Mouse (Mus musculus) skeletal muscle tissue, adult 2 months (tissue): ENCODE measurements around the gene Igsf3.

Experiments
- DNase-seq: peaks from one replicate; pipeline ENCODE4 v3.0.0-alpha.2; 2012; ENCODE audit warnings: low read depth, low spot score

Igsf3 gene

DNA sequence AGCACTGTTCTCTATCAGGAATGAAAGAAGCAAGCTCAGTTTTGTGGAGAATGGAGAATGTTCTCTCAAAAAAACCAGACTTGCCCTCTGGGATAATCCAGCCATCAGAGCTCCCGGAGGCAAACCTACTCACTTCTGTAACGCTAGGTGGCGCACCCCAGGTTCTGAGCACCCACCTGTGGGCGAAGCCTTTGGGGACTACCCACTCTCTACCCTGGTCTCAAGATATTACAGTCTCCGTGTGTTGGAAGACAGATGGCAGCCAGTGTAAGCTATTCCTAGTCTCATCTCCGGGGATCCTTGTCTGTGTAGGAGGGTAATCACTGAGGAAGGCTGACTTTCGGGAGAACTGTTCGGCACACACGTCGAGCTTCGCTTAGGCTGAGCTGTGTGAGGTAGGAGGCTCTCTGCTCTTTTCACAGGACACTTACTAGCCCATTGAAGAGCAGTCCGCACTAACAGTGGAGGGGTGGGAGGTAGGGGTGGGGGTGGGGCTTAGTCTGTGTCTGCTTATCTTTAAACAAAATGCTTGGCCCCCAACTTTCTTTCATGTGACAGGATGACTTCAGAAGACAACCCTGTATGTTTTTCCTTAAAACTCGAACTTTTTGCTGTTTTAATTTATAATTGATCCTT is 4.4 kb upstream of the Igsf3 start:
- DNase-seq, result no peak

DNA sequence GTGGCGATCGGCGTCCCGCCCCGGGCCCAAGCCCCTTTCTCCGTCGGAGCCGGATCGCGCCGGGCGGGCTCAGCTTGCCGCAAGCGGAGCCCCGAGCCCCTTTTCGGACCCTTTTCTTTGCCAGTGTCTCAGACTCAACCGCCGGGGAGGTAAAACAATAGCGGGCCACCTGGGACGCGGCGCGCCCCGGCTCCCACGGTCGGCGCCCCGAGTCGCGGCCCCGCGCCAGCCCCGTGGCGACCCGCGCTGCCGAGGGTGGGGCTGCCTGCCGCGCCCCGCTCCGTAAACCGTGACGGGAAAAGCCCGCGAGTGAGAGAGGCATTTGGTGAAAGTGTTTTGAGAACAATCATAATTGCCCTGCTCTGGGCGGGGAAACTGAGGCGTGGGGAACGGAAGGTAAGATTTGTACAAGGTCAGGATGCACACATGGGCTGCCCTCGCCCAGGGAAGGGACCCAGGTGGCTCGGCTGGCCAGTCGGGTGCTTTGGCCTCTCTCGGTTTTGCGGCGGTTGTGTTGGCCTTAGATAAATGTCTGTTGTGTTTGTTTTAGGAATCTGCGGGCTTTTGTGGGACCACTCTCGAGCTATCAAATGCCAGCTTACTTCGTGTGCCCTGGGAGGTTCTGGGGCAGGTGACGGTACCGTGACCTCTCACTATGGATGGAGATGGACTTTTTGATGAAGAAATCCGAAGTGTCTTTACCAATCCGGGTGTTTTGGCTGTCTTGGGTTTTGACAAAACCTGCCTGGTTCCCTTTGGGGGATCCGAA is 557 bp downstream of the Igsf3 start:
- no peak for DNase-seq

DNA sequence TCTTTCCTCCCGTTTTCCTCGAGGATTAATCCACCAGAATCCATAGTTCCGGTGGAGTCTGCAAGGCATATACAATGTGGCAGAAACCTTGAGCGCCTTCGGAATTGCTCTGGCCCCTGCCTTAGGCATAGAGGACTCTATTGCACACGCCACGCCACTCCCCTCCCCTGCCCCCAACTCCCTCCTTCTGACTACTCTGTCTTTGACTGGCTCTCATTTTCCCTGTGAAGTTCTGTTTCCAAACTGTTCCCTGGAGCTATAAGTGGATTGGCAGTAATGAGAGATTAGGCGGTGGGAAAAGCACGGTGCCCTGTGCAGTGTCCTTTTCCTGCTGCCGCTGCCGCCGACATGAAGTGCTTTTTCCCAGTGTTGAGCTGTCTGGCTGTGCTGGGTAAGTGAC is 1.2 kb downstream of the Igsf3 start:
- DNase-seq, result no peak

- DNase-seq, result no peak
Measured at GRCm38 (mm10) chr3:101379789-101380188, 2.9 kb downstream of the Igsf3 start.

- no peak for DNase-seq
Measured at GRCm38 (mm10) chr3:101381691-101382090, 4.8 kb downstream of the Igsf3 start.

- no peak for DNase-seq
Measured at GRCm38 (mm10) chr3:101382751-101383150, 5.9 kb downstream of the Igsf3 start.

DNA sequence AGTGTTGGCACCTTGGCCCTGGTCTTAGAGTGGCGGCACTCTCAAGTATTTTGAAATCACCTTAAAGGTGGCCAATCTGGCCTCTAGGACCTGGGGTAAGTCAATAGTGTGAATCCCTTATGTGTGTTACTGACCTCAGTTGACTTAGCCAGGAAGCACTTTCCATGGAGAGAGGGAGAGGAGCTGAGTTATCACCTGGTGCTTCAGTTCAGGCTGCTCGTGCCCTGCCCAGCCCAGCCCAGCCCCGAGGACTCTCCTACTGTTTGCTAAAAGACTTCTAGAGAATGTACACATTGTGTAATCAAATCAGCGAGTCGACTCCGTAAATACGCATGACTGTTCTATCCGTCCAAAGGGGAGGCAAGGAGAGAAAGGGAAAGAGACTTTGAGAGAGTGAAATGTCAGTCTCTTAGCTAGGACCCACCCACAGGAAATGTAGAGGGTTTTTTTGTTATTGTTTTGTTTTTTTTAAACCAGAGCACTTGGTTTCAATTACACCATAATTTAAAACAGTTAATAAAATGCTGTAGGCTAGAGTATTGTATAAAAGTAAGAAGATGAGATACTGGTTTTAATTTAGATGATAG is 9.6 kb downstream of the Igsf3 start:
- no peak for DNase-seq

DNA sequence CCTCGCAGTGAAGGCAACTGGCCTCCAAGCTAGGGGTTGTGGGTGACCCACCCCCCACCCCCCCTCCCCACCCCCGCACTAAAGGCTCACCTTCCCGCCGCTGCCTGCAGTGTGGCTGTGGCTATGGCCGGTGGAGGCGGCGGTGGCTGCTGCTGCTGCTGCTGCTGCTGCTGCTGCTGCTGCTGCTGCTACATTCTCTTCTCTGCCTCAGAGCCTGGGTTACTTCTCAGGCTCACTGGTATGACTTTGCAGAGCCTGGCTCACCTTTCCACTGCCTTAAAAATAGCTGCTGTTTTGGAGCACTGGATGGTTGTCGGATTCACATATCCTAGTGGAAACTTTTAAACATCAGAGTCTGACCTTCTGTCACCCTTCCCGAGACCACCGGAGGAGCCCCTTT is 11.0 kb downstream of the Igsf3 start:
- DNase-seq, result peak; percentile 51

DNA sequence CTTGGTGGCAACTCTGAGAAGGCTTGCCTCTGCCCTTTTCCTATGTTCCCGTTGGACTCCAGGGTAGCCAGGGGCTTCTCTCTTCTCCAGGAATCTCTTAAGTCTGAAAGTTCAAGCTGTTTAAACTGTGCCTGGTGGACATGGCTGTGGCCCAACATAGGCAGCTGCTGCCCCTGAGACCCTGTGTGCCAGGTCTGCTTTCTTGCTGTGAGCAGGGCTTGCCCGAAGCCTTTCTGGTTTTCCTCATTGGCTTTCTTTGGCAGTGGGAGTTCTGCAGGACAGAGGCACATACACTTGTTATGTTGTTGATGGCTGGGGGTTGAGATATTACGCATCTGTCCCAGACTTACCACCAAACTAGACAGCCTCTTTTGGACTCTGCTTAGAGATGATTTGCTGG is 12.7 kb downstream of the Igsf3 start:
- DNase-seq, result no peak

- no peak for DNase-seq
Measured at GRCm38 (mm10) chr3:101390472-101390871, 13.6 kb downstream of the Igsf3 start.

GRCm38 (mm10) chr3:101391991-101392390 is 15.1 kb downstream of the Igsf3 start:
- no peak for DNase-seq

- peak; percentile 54 for DNase-seq
Measured at GRCm38 (mm10) chr3:101393103-101393644, 16.3 kb downstream of the Igsf3 start.

- peak; percentile 84 for DNase-seq
Measured at GRCm38 (mm10) chr3:101393659-101394539, 17.0 kb downstream of the Igsf3 start.

- no peak for DNase-seq
Measured at GRCm38 (mm10) chr3:101395341-101395740, 18.5 kb downstream of the Igsf3 start.

GRCm38 (mm10) chr3:101396061-101396460 is 19.2 kb downstream of the Igsf3 start:
- no peak for DNase-seq

GRCm38 (mm10) chr3:101396726-101397263 is 19.9 kb downstream of the Igsf3 start:
- no peak for DNase-seq

DNA sequence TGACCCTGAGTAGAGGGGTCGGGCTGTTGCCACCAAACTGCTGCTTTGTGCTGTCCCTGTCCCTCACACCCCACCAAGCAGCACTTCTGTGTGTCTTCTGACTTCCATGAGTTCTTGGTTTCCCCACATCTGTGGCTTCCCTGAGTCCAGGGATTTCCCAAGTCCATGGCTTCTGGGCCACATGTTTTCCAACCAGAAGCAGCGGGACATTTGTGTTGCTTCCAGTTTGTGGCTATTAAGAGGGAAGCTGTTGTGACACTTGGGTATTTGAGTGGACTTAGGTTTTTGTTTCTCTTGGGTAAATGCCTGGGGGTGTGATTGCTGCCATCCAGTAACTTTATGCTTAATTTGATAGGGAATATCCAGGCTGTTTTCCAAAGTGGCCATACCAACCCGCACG is 20.5 kb downstream of the Igsf3 start:
- DNase-seq, result no peak

GRCm38 (mm10) chr3:101398071-101398786 is 21.3 kb downstream of the Igsf3 start:
- DNase-seq, result peak; percentile 52

DNA sequence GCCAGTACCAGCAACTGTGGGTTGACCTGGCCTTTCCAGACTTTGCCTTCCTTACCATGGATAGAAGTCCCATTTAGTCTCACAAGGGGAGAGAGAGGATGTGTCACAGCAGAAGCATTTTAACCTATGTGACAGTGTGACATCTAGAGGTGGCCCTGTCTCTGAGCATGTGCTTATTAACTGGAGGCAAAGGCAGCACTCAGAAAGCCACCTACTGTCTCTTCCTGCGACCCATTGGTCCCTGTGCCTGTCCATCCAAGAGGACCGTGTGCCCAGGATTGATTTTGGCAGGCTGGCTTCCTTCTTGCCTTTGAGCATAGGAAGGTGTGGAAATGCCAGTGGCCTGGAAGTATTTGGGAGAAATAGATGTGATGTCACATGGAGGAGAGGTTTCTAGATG is 22.0 kb downstream of the Igsf3 start:
- DNase-seq, result no peak

DNA sequence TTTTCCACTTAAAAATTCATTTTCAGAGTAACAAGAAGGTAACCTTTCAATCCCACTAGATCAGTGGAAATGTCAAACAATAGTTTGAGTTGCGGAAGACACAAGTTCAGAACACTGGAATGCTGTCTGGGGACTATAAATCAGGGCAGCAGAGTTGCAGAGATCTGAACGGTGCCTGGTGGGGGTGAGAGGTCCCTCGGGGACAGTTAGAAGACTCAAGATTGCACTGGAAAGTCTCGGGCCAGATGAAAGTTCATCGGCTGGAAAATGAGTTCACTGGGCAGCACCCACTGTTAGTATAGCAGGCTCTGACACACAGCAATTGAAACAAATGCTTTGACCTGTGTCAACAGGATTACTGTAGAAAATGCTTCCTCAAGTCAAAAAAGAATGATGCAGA is 24.6 kb downstream of the Igsf3 start:
- no peak for DNase-seq
